Mouse (Mus musculus) T-helper 17 cell (primary cell): ENCODE data around the gene Mrgprd.

Experiments used
- in situ Hi-C, 2 experiments: fragments of 300-600 bp; cut with MboI, MseI; formaldehyde crosslinking; loops; 1 replicate in 1 of 2; 2 replicates in 1 of 2; pipeline ENCODE4 v1.15.1; 2025; ENCODE audit warnings: high pct_unique_total_duplicates in 2 of 2

Gene Mrgprd

GRCm38 (mm10) chr7:145314785-145315411 lies at the start of gene Mrgprd:
TSS of gene Mrgprd (plus strand) at chr7:145314835.
- in situ Hi-C loops, result no loop called here

GRCm38 (mm10) chr7:145266011-145266410 lies 48.6 kb upstream of the Mrgprd start:
- in situ Hi-C loops, result no loop called here

DNA sequence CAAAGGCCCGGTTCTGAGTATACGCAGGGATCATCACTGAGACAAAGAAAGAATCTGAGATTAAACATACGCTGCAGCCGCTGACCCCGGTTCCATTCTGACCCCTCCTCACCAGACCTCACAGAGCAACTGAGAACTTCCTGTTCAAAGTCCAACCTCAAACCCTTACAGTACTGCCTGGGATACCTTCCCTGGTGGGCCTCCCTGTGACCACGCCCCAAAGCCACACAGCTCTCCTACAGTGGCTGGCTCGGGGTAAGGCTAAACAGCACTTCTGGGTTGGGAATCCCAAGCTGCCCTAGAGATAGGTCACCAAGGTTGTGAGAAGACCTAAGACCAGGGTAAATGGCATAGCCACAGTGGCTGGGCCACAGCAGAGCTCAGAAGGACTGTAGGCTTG lies 45.7 kb upstream of the Mrgprd start:
- in situ Hi-C loops, result no loop called here

- in situ Hi-C loops, result no loop called here
Measured at GRCm38 (mm10) chr7:145270955-145271354, 43.7 kb upstream of the Mrgprd start.

DNA sequence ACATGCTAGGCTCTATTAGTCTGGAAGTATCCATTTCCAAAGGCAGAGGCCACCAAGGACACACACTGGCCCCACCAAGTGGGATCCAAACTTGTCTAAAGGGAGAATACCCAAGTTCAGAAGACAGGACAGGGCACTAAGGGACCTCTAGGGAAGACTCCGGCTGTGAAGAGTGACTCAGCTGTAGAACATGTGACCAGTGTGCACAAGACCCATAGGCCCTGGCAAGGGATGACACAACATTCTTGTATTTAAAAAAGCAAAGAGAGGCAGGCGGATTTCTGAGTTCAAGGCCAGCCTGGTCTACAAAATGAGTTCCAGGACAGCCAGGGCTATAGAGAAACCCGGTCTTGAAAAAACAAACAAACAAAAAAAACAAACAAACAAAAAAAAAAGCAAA lies 39.1 kb upstream of the Mrgprd start:
- in situ Hi-C loops, result no loop called here

- in situ Hi-C loops, result no loop called here
Measured at GRCm38 (mm10) chr7:145281396-145281795, 33.2 kb upstream of the Mrgprd start.

DNA sequence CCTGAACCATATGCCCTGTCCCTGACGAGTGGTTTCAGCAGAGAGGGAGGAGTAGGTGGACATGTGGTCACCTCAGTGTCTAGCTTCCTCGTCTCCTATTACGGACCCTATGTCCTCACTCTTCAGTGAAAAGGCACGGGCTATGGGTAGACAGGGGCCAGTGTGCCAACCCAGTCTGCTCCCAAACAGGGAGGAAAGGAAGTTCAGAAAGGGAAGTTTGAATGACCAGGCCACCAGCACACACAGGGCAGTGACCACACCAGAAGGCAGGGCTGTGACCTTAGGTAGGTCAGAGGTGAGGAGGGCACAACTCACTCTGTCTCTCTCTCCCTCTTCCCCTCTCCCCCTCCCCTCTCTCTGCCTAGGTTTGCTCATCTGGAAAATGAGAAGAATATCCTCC lies 31.6 kb upstream of the Mrgprd start:
- in situ Hi-C loops, result no loop called here

- in situ Hi-C loops, result no loop called here
Measured at GRCm38 (mm10) chr7:145283487-145284187, 31.0 kb upstream of the Mrgprd start, which contains the start of gene Tpcn2. TSS of gene Tpcn2 (minus strand) at chr7:145284011.

GRCm38 (mm10) chr7:145284293-145284692 lies 30.3 kb upstream of the Mrgprd start:
- in situ Hi-C loops, result no loop called here

DNA sequence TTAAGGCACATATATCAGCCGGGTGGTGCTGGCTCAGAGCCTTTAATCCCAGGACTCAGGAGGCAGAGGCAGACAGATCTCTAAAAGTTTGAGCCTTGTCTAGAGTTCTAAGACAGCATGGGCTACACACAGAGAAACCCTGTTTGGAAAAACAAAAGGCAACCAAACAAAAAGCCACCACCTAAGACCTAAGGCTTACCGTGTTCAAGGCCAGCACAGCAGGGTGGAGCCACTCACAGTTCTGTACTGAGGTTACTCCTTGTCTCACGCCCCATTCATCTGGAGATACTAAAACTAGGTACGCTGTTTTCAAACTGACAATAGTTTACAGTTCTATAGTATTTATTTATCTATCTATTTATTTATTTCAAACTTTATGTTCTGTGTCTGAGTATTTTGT lies 29.2 kb upstream of the Mrgprd start:
- in situ Hi-C loops, result no loop called here

DNA sequence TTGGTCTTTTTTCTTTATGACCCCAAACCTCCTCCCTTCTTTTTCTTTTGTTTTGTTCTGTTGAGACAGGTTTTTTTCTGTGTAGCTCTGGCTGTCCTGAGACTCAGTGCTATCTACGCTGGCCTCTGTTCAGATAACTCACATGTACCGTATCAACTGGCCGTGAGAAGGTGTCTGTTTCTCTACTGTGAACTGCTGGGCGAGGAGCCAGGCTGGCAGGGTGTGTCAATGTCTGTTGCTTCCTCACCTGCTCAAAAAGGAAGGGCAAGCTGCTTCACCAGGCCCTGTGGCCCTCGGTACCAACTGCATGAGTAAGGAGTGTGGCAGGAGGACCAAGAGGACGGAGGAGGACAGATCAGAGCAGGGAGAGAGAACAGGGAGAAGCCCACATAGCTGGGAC lies 27.2 kb upstream of the Mrgprd start:
- in situ Hi-C loops, result no loop called here

- in situ Hi-C loops, result no loop called here
Measured at GRCm38 (mm10) chr7:145289302-145289701, 25.3 kb upstream of the Mrgprd start.

- in situ Hi-C loops, result no loop called here
Measured at GRCm38 (mm10) chr7:145291847-145292246, 22.8 kb upstream of the Mrgprd start.

DNA sequence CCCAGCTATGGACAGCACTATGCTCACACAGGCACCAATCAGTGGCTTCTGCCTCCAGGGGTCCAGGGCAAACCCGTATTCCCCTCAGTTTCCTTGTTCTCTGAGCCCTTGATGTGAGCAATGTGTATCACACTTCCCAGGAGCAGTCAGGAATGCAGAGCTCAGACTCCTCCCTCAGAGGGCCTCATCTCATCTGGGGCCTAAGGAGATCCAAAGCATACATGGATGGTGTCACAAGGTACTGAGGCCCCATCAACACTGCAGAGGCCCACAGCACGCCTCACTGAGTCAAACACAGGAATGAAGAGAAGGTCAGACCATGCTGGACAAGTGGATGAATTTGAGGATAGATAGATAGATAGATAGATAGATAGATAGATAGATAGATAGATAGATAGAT lies 21.9 kb upstream of the Mrgprd start:
- in situ Hi-C loops, result no loop called here

GRCm38 (mm10) chr7:145293859-145294258 lies 20.8 kb upstream of the Mrgprd start:
- in situ Hi-C loops, result no loop called here

GRCm38 (mm10) chr7:145298666-145299490 lies 15.8 kb upstream of the Mrgprd start:
- in situ Hi-C loops, result no loop called here

DNA sequence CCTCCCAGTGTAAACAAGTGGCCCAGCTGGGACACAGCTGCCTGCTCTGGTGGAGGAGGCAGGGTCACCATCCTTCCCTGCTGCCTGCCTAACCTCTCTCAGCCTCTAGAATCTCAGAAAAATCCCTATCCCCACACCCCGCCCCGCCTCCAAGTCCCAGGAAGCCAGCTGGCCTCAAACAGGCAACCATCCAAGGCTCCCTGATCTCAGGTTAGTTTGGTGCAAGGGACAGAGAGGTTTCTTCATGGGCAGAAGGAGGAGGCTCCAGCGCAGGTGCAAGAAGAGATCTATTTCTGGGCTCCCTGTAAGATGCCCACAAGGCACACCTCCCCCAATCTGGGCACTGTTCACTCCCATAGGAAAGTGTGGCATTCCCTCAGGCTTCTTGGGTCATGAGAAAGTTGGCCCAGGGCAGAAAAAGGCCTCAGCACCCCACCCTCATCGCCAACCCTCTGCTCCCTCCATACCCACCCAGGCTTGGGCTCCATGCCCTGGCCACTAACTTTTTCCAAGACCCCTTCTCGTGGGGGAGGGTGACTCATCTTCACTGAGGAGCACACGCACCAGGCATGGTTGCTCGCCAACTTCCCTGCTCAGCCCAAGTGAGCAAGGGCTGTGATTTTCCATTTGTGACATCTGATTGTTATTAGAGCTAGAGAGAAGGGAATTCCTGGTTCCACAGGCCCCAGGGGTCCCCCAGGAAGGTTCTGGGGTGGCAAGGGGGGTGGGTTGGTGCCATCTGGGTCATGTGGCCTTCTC lies 14.9 kb upstream of the Mrgprd start:
- in situ Hi-C loops, result no loop called here

- in situ Hi-C loops, result no loop called here
Measured at GRCm38 (mm10) chr7:145300321-145301007, 14.2 kb upstream of the Mrgprd start, which contains the start of gene Mrgprf. TSS of gene Mrgprf (plus strand) at chr7:145300828.

- in situ Hi-C loops, result no loop called here
Measured at GRCm38 (mm10) chr7:145301008-145301340, 13.7 kb upstream of the Mrgprd start.

- in situ Hi-C loops, result no loop called here
Measured at GRCm38 (mm10) chr7:145301341-145302005, 13.2 kb upstream of the Mrgprd start.
